Mouse (Mus musculus): Measurements from ENCODE around the gene Wapl. TPM values are rescaled to one million over a fixed set of nuclear protein-coding genes. Genes with fewer than 3 reads are reported as not detected.

Gene Wapl
- total RNA-seq, 4 experiments from 2014 or later, result 45.1 to 50.1 (median 48.2) TPM

GRCm38 (mm10) chr14:34772132-34772531, 98.4 kb downstream of the Wapl start:
- no peak for DNase-seq (ENCODE audit: low spot score in 2 of 2)

GRCm38 (mm10) chr14:34773681-34774080, 100.0 kb downstream of the Wapl start:
- DNase-seq (ENCODE audit: low spot score in 2 of 2), result no peak

GRCm38 (mm10) chr14:34774231-34774630, 100.5 kb downstream of the Wapl start:
- DNase-seq (ENCODE audit: low spot score in 2 of 2), result no peak

- DNase-seq (ENCODE audit: low spot score in 2 of 2), result no peak
Observed at GRCm38 (mm10) chr14:34776719-34777385, 103.1 kb downstream of the Wapl start.

- DNase-seq (ENCODE audit: low spot score in 2 of 2), result no peak
Observed at GRCm38 (mm10) chr14:34777810-34778209, 104.1 kb downstream of the Wapl start.

- DNase-seq (ENCODE audit: low spot score in 2 of 2), result no peak
Observed at GRCm38 (mm10) chr14:34778760-34779159, 105.0 kb downstream of the Wapl start.

- DNase-seq (ENCODE audit: low spot score in 2 of 2), result no peak
Observed at GRCm38 (mm10) chr14:34793406-34794037, 119.8 kb downstream of the Wapl start.

Other genes with a start within 250 kb of the Wapl start
- gene Bmpr1a, start 170.6 kb upstream of the Wapl start, total RNA-seq (2022), result 10 to 100 TPM; 35.7 to 41.7 (median 40.4) TPM
- gene 9230112D13Rik, start 151.1 kb upstream of the Wapl start, total RNA-seq (2022), result not detected
- 1 to 10 TPM; 4.8 to 5.4 (median 5.2) TPM for gene Ldb3, start 85.2 kb upstream of the Wapl start, total RNA-seq (2022)
- gene Opn4, start 73.8 kb upstream of the Wapl start, total RNA-seq (2022), result not detected
- 10 to 100 TPM; 50.4 to 57.7 (median 53.6) TPM for gene Grid1, start 146.2 kb downstream of the Wapl start, total RNA-seq (2022)

Data from left cerebral cortex, adult 8-10 months (tissue).